In the genomic region with DNA sequence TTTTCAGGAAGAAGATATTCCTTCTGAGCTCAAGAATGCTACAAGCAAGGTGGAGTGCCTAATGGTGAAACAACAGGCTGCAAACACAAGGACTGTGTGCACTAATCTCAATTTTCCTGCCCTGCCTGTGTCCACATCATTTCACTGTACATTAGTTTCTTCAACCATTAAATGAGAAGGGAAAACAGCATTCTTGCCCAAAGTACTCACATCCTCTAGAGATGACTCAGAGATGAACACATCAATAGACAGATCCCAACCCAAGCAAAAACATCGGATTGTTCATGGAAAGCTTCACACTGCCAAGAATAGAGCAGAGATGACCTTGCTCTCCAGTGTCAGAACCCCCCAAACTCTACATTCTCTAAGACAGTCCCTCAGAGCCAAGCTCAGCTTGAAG, we compare ENCODE assay signal across 14 mouse cellular contexts.
"Had no signal": no experiment of that assay in that cellular context is flagged by ENCODE, and none has a peak within 500 bp of the region (broad histone marks: within the 10 kb centered on the region; RNA-seq: fewer than 3 reads in every experiment).

No protein-coding gene starts in this region.

- DNase-seq: kidney, adult 9 months; kidney, postnatal 36 days; lung, embryonic 14.5 days; right cerebral cortex, postnatal 4 days; spleen, adult 18-20 months; thymus, postnatal 36 days had no signal

- H3K4me3 ChIP-seq: layer of hippocampus, adult 2 months; left cerebral cortex, adult 2 months; limb, embryonic 15.5 days; liver, embryonic 12.5 days; midbrain, embryonic 13.5 days; myocyte; neural tube, embryonic 15.5 days had no signal

- H3K27ac ChIP-seq: kidney, postnatal 0 days; layer of hippocampus, adult 2 months; left cerebral cortex, adult 2 months; limb, embryonic 15.5 days; liver, embryonic 12.5 days; midbrain, embryonic 13.5 days; neural tube, embryonic 15.5 days had no signal

- H3K4me1 ChIP-seq: limb, embryonic 15.5 days; liver, embryonic 12.5 days; midbrain, embryonic 13.5 days; neural tube, embryonic 15.5 days had no signal

- H3K36me3 ChIP-seq: limb, embryonic 15.5 days; liver, embryonic 12.5 days; midbrain, embryonic 13.5 days; neural tube, embryonic 15.5 days had no signal

- H3K27me3 ChIP-seq: limb, embryonic 15.5 days; liver, embryonic 12.5 days; midbrain, embryonic 13.5 days; neural tube, embryonic 15.5 days had no signal
